Mouse (Mus musculus) olfactory bulb, adult 2 months (tissue): Measurements from ENCODE around the gene Defa32.
"Not testable (repeated sequence)": the region's sequence is repeated elsewhere in the genome, so short reads cannot be mapped to it uniquely, and the experiment has no call there.

Experiments used
- CTCF ChIP-seq: fragments of 200-500 bp; IDR thresholded peaks from 2 replicates; pipeline ENCODE4 v1.5.1; 2012; ENCODE audit warnings: low read depth, mild to moderate bottlenecking, low read length, moderate library complexity; ENCODE audit not compliant: insufficient read depth
- POLR2A ChIP-seq: fragments of 200-500 bp; IDR thresholded peaks from 2 replicates; pipeline ENCODE4 v1.6.1; 2012; ENCODE audit warnings: mild to moderate bottlenecking, low read depth, low read length, moderate library complexity; ENCODE audit not compliant: insufficient read depth

DNA sequence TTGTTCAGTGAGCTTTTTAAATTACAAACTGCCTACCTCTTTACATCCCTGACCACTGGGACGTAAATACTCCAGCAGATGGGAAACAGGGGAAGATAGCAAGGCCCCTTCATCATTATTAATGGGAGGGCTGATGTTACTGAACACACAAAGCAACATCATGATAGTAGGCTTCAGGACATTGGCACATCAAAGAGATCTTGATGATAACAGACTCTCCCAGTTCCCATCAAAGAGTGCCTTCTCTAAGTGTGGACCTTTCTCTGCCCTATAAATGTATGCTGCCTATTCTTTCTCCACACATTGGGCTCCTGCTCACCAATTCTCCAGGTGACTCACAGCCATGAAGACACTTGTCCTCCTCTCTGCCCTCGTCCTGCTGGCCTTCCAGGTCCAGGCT is at the start of gene Defa32:
- not testable (repeated sequence) for TF ChIP-seq CTCF, POLR2A
